Mouse (Mus musculus) embryonic facial prominence, embryonic 14.5 days (tissue): ENCODE measurements around the gene Prtn3. TPM values are rescaled to one million over a fixed set of nuclear protein-coding genes. Genes with fewer than 3 reads are reported as not detected.
A peak's percentile ranks its signal among the peaks of the same experiment; 100 is the strongest.

Experiments used
- ATAC-seq: fragments of 200-750 bp; cut with Nextera tagmentation; 2 replicates; pipeline ENCODE4 v1.8.0; 2017; ENCODE audit warnings: low read depth, moderate number of reproducible peaks, moderate TSS enrichment
- DNase-seq: peaks from one replicate; pipeline ENCODE4 v3.0.0-alpha.2; 2015; ENCODE audit warnings: low spot score
- H3K27ac ChIP-seq: fragments of 300-500 bp; sonication (generic); replicated peaks from 2 replicates; pipeline ENCODE4 v1.5.1; 2014; ENCODE audit warnings: low read depth, mild to moderate bottlenecking, low read length, moderate library complexity
- H3K27me3 ChIP-seq: fragments of 300-500 bp; sonication (generic); replicated peaks from 2 replicates; pipeline ENCODE4 v1.6.1; 2014; ENCODE audit warnings: low read length; ENCODE audit not compliant: control insufficient read depth, insufficient read depth
- H3K36me3 ChIP-seq: fragments of 300-500 bp; sonication (generic); 2 replicates; pipeline ENCODE4 v1.6.1; 2014; ENCODE audit warnings: low read length, mixed read lengths; ENCODE audit not compliant: control insufficient read depth, insufficient read depth
- H3K4me1 ChIP-seq: fragments of 300-500 bp; sonication (generic); 2 replicates; pipeline ENCODE4 v1.6.1; 2014; ENCODE audit warnings: antibody characterized with exemption, low read length; ENCODE audit not compliant: control insufficient read depth, insufficient read depth
- H3K4me2 ChIP-seq: fragments of 300-500 bp; sonication (generic); 2 replicates; pipeline ENCODE4 v1.6.1; 2014; ENCODE audit warnings: low read depth, mild to moderate bottlenecking, low read length, moderate library complexity, mixed read lengths
- H3K4me3 ChIP-seq: fragments of 300-500 bp; sonication (generic); 2 replicates; pipeline ENCODE4 v1.5.1; 2014; ENCODE audit warnings: low read depth, mild to moderate bottlenecking, low read length
- H3K9ac ChIP-seq: fragments of 300-500 bp; sonication (generic); 2 replicates; pipeline ENCODE4 v1.6.1; 2014; ENCODE audit warnings: low read depth, mild to moderate bottlenecking, low read length, moderate library complexity, mixed read lengths
- H3K9me3 ChIP-seq: fragments of 300-500 bp; sonication (generic); 2 replicates; pipeline ENCODE4 v1.6.1; 2016; ENCODE audit warnings: low read length; ENCODE audit not compliant: control insufficient read depth
- WGBS: fragments of 180-500 bp; shearing (Covaris S2); extraction: QIAGEN DNeasy Blood & Tissue Kit; methylation state at CpG from one replicate; pipeline ENCODE4 v1.1.7; 2014; 5-methylcytosine and 5-hydroxymethylcytosine counted together
- polyA plus RNA-seq: library from polyadenylated mRNA; unstranded; fragments of >200 nt; fragmentation: Nextera tagmentation; extraction: Ambion mirVana; gene quantifications from 2 replicates; pipeline ENCODE4 v1.2.1, GENCODE M21; 2014

The Prtn3 gene
- polyA plus RNA-seq, 1 experiment from 2014 or later = 4.1 TPM

- peaks cover 75% of the 10 kb centered on the region for H3K36me3 ChIP-seq
- peak overlapping the region; percentile 99 for H3K9ac ChIP-seq
- 33% methylated on average over 11 of the region's 17 CpGs for WGBS
- 0 out of 2 replicates have a peak overlapping the region, but pooled peaks have one; percentile 7 for H3K27ac ChIP-seq
- no peaks in the 10 kb centered on the region for H3K27me3 ChIP-seq
- ATAC-seq (no peak), DNase-seq (peak; percentile 94)
- H3K4me3 ChIP-seq = peak overlapping the region; percentile 96
- peak overlapping the region; percentile 99 for H3K4me2 ChIP-seq
- H3K9me3 ChIP-seq = no peaks in the 10 kb centered on the region
- peaks cover 27% of the 10 kb centered on the region for H3K4me1 ChIP-seq
These were observed 15.7 kb upstream of the Prtn3 start for GRCm38 (mm10) chr10:79858416-79859074.

GRCm38 (mm10) chr10:79859116-79859515 is 15.2 kb upstream of the Prtn3 start:
- no peak overlapping the region for H3K27ac ChIP-seq
- no peak for ATAC-seq
- H3K9ac ChIP-seq = 0 out of 2 replicates have a peak overlapping the region, but pooled peaks have one; percentile 9
- WGBS = 75% methylated on average over 11 of the region's 11 CpGs
- peaks cover 27% of the 10 kb centered on the region for H3K4me1 ChIP-seq
- DNase-seq = no peak
- H3K36me3 ChIP-seq = peaks cover 80% of the 10 kb centered on the region
- no peaks in the 10 kb centered on the region for H3K9me3 ChIP-seq
- H3K27me3 ChIP-seq = no peaks in the 10 kb centered on the region
- H3K4me2 ChIP-seq = peak overlapping the region; percentile 99; the same call in 1 of the 2 replicates
- no peak overlapping the region for H3K4me3 ChIP-seq

GRCm38 (mm10) chr10:79860079-79860911 is 14.0 kb upstream of the Prtn3 start:
- H3K4me3 ChIP-seq = no peak overlapping the region
- no peak overlapping the region for H3K4me2 ChIP-seq
- H3K9me3 ChIP-seq = no peaks in the 10 kb centered on the region
- DNase-seq (no peak), ATAC-seq (no peak)
- H3K9ac ChIP-seq = peak overlapping the region; percentile 26; the same call in 1 of the 2 replicates
- H3K27me3 ChIP-seq = no peaks in the 10 kb centered on the region
- 91% methylated on average over 26 of the region's 26 CpGs for WGBS
- H3K36me3 ChIP-seq = peaks cover 92% of the 10 kb centered on the region
- H3K4me1 ChIP-seq = peaks cover 27% of the 10 kb centered on the region
- H3K27ac ChIP-seq = no peak overlapping the region

- H3K4me3 ChIP-seq = no peak overlapping the region
- no peaks in the 10 kb centered on the region for H3K9me3 ChIP-seq
- H3K9ac ChIP-seq = no peak overlapping the region
- no peak for ATAC-seq
- no peak overlapping the region for H3K4me2 ChIP-seq
- H3K4me1 ChIP-seq = peaks cover 24% of the 10 kb centered on the region
- H3K27ac ChIP-seq = no peak overlapping the region
- H3K36me3 ChIP-seq = peaks cover 98% of the 10 kb centered on the region
- H3K27me3 ChIP-seq = no peaks in the 10 kb centered on the region
- WGBS = 72% methylated on average over 25 of the region's 25 CpGs
- DNase-seq = no peak
These were observed 12.8 kb upstream of the Prtn3 start for GRCm38 (mm10) chr10:79861230-79862048.

- 81% methylated on average over 23 of the region's 23 CpGs for WGBS
- no peak overlapping the region for H3K4me2 ChIP-seq
- H3K9me3 ChIP-seq = no peaks in the 10 kb centered on the region
- H3K36me3 ChIP-seq = peaks cover 98% of the 10 kb centered on the region
- no peak overlapping the region for H3K4me3 ChIP-seq
- H3K27ac ChIP-seq = no peak overlapping the region
- no peak overlapping the region for H3K9ac ChIP-seq
- peaks cover 16% of the 10 kb centered on the region for H3K4me1 ChIP-seq
- no peak for ATAC-seq
- H3K27me3 ChIP-seq = no peaks in the 10 kb centered on the region
- no peak for DNase-seq
These were observed 12.1 kb upstream of the Prtn3 start for GRCm38 (mm10) chr10:79862049-79862788.

- Histone ChIP-seq H3K4me3 (no peak overlapping the region), H3K9ac (no peak overlapping the region), H3K27me3 (no peaks in the 10 kb centered on the region), H3K27ac (no peak overlapping the region), H3K36me3 (peaks cover 94% of the 10 kb centered on the region), H3K4me1 (peaks cover 9% of the 10 kb centered on the region), H3K9me3 (no peaks in the 10 kb centered on the region), H3K4me2 (no peak overlapping the region)
- DNase-seq = no peak
- WGBS = 68% methylated on average over 10 of the region's 10 CpGs
- ATAC-seq = no peak
These were observed 11.4 kb upstream of the Prtn3 start for GRCm38 (mm10) chr10:79862925-79863324.

- ATAC-seq (peak; percentile 10; the same call in 1 of the 2 replicates), DNase-seq (no peak)
- Histone ChIP-seq H3K27me3 (no peaks in the 10 kb centered on the region), H3K9ac (no peak overlapping the region), H3K9me3 (no peaks in the 10 kb centered on the region), H3K27ac (no peak overlapping the region; the same call in 1 of the 2 replicates), H3K4me2 (no peak overlapping the region), H3K36me3 (peaks cover 78% of the 10 kb centered on the region), H3K4me1 (no peaks in the 10 kb centered on the region), H3K4me3 (no peak overlapping the region)
- WGBS = 41% methylated on average over 10 of the region's 10 CpGs
These were observed 9.7 kb upstream of the Prtn3 start for GRCm38 (mm10) chr10:79864351-79865188.
